Mouse (Mus musculus): ENCODE measurements around the gene Ptprj.

Ptprj gene

DNA sequence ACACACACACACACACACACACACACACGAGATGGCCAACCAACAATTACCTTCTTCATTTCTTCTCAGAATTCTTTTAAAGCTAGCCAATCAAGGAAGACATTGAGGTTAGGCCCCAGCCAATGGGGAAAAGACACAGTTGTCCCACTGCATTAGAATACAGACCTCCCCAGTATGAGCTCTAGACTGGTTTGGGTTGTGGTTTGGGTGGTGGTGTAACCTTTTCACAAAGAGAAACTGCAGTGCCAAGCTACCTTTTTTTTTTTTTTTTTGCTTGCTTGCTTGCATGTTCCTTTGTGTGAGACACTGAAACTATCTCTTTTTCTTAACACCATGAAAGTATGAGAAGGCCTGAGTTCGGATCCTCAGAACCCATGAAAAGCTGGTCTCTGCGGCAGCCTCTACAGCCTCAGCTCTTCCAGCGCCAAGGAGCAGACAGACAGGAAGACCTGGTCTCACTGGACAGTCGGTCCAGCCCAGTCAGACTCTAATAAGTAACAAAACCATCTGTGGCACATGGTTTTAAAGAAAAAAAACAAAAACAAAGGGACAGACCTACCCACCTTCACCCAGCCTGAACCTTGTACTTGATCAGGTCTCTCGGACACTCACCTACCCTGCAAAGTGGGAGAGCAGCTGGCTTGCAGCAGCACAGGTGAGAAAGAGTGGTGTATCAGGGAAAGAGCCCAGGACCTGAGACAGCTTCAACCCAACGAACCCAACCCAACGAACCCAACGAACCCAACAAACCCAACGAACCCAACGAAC is 92.8 kb downstream of the Ptprj start:
- Histone ChIP-seq H3K4me3 (replicated peaks; ENCODE audit: low read length) (no peak overlapping the region), H3K9me3 (ENCODE audit: low read length) (no peaks in the 10 kb centered on the region), H3K4me1 (replicated peaks; ENCODE audit: low read depth, low read length) (peaks cover 31% of the 10 kb centered on the region), H3K27me3 (ENCODE audit: insufficient read depth, low read length) (no peaks in the 10 kb centered on the region), H3K36me3 (ENCODE audit: insufficient read depth, low read length) (no peaks in the 10 kb centered on the region)
- TF ChIP-seq POU5F1 (IDR thresholded peaks at IDR 0.05; ENCODE audit: borderline replicate concordance, low read length): no peak
- no peak for TF ChIP-seq CTCF (conservative IDR thresholded peaks at IDR 0.05; ENCODE audit: low read length)
- no peak for TF ChIP-seq NANOG (IDR thresholded peaks at IDR 0.05; ENCODE audit: borderline replicate concordance, low read length)

DNA sequence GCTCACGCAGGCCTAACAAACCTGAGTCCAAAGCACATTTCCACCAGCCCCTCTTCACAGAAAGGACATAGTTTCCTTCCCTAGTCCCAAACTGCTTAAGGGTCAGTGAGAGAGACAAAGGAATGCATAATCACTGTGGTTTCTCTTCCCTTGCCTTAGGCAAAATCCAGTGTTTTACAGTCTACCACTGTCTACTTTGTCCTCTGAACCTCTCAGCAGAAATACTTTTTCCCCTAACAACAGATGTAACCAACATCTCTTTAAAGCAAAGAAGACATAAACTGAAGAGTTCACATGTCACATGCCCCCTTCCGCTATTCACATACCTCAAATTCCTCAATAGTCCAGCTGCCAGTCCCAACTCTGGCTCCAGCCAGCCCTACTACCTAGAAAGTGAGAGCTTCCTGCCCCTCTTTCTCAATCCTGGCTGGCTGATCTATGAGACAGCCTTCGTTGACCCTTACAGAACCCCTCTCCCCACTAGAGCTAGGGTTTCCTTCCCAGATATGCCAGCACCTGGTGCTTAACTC is 94.2 kb downstream of the Ptprj start:
- H3K36me3 ChIP-seq (ENCODE audit: insufficient read depth, low read length): no peaks in the 10 kb centered on the region
- no peaks in the 10 kb centered on the region for H3K9me3 ChIP-seq (ENCODE audit: low read length)
- no peak overlapping the region for H3K4me3 ChIP-seq (replicated peaks; ENCODE audit: low read length)
- TF ChIP-seq POU5F1 (IDR thresholded peaks at IDR 0.05; ENCODE audit: borderline replicate concordance, low read length): no peak
- TF ChIP-seq NANOG (IDR thresholded peaks at IDR 0.05; ENCODE audit: borderline replicate concordance, low read length): 0 out of 2 replicates have a peak, but pooled peaks have one; percentile 13
- no peak for TF ChIP-seq CTCF (conservative IDR thresholded peaks at IDR 0.05; ENCODE audit: low read length)
- no peaks in the 10 kb centered on the region for H3K27me3 ChIP-seq (ENCODE audit: insufficient read depth, low read length)
- H3K4me1 ChIP-seq (replicated peaks; ENCODE audit: low read depth, low read length): peaks cover 42% of the 10 kb centered on the region

DNA sequence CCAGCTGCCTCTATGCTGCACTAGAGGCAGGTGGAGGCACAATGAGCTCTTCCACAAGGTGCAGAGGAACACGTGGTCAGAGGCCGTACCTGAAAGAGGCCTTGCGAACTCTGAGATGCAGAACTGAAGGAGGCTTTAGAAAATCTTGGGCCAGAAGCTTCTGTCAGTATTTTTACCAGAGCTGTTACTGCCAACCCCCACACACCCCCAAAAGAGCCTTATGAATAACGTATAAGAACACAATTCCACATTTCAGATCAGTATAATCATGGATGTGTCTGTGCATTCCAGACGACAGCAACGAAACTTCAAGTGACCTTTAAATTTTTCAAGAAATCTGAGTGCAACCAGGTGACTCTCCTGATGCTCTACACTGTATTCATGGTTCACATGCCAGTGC is 98.9 kb downstream of the Ptprj start:
- no peaks in the 10 kb centered on the region for H3K36me3 ChIP-seq (ENCODE audit: insufficient read depth, low read length)
- no peak overlapping the region for H3K4me3 ChIP-seq (replicated peaks; ENCODE audit: low read length)
- no peaks in the 10 kb centered on the region for H3K27me3 ChIP-seq (ENCODE audit: insufficient read depth, low read length)
- H3K9me3 ChIP-seq (ENCODE audit: low read length): no peaks in the 10 kb centered on the region
- TF ChIP-seq NANOG (IDR thresholded peaks at IDR 0.05; ENCODE audit: borderline replicate concordance, low read length) (no peak), CTCF (conservative IDR thresholded peaks at IDR 0.05; ENCODE audit: low read length) (no peak), POU5F1 (IDR thresholded peaks at IDR 0.05; ENCODE audit: borderline replicate concordance, low read length) (no peak)
- peaks cover 71% of the 10 kb centered on the region for H3K4me1 ChIP-seq (replicated peaks; ENCODE audit: low read depth, low read length)

DNA sequence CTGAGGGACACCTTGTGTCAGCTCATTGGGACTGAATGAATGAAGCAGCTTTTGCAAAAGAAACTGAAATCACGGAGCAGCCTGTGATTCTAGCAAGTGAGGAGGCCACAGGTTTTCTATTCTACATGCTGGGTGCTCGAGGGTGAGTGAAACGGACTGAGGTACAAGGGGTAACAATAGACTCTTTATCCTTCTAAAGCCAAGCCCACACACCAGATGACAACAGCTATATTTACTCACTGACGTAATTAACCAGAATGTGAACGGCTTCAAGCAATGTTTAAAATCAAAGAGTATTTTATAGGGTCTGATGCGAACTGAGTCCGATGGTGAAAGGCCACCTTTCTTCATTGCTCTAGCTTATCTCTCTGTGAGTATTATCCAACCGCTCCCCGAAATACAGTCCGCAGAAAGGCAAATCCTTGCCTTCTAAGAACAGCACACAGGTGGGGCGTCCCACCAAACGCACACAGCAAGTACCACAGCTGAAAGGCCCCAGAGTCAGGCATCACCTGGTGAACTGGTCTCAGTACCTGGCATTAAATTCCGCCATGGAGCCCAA is 99.6 kb downstream of the Ptprj start:
- Histone ChIP-seq H3K27me3 (ENCODE audit: insufficient read depth, low read length) (no peaks in the 10 kb centered on the region), H3K9me3 (ENCODE audit: low read length) (no peaks in the 10 kb centered on the region), H3K4me3 (replicated peaks; ENCODE audit: low read length) (no peak overlapping the region), H3K36me3 (ENCODE audit: insufficient read depth, low read length) (no peaks in the 10 kb centered on the region), H3K4me1 (replicated peaks; ENCODE audit: low read depth, low read length) (peaks cover 71% of the 10 kb centered on the region)
- TF ChIP-seq NANOG (IDR thresholded peaks at IDR 0.05; ENCODE audit: borderline replicate concordance, low read length) (no peak), CTCF (conservative IDR thresholded peaks at IDR 0.05; ENCODE audit: low read length) (no peak), POU5F1 (IDR thresholded peaks at IDR 0.05; ENCODE audit: borderline replicate concordance, low read length) (no peak)

DNA sequence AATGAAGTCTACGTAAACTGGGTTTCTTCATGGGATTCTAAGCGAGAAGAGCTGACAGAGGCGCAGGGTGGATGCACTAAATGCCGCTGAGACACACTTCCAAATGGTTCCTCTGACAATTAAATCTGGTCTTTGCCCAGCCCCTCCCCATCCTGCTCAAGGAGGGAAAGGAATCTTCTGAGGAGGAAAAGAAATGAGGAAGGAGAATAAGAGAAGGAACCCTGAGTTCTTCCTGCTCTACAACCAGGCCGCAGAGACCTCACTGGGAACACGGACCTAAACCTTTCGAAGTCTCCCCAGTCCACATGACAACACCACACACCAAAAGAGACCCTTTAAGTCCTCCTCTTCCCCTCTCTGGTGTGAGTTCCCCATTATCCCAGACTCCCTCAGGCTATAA is 101.9 kb downstream of the Ptprj start:
- Histone ChIP-seq H3K36me3 (ENCODE audit: insufficient read depth, low read length) (no peaks in the 10 kb centered on the region), H3K9me3 (ENCODE audit: low read length) (no peaks in the 10 kb centered on the region), H3K27me3 (ENCODE audit: insufficient read depth, low read length) (no peaks in the 10 kb centered on the region), H3K4me3 (replicated peaks; ENCODE audit: low read length) (no peak overlapping the region), H3K4me1 (replicated peaks; ENCODE audit: low read depth, low read length) (peaks cover 68% of the 10 kb centered on the region)
- TF ChIP-seq NANOG (IDR thresholded peaks at IDR 0.05; ENCODE audit: borderline replicate concordance, low read length): no peak
- no peak for TF ChIP-seq CTCF (conservative IDR thresholded peaks at IDR 0.05; ENCODE audit: low read length)
- TF ChIP-seq POU5F1 (IDR thresholded peaks at IDR 0.05; ENCODE audit: borderline replicate concordance, low read length): no peak

DNA sequence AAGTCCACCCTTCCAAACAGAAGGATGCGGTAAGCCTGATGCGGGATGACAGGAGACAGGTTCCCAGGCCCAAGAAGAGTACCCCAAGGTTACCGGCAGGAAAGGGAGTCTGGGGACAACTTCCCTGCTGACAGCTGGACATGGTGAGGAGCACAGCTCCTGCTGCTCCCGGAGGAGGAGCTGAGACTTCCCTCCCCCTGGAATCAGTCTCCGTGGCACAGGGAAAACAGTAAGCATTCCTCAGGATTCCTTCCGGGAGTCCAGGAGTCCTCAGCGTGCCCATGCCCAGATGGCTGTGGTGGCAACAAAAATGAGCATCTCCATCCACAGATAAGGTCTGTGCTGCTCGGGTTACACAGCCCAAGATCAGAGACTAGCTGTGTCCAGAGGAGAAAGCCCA is 102.8 kb downstream of the Ptprj start:
- Histone ChIP-seq H3K4me1 (replicated peaks; ENCODE audit: low read depth, low read length) (peaks cover 61% of the 10 kb centered on the region), H3K27me3 (ENCODE audit: insufficient read depth, low read length) (no peaks in the 10 kb centered on the region), H3K9me3 (ENCODE audit: low read length) (no peaks in the 10 kb centered on the region), H3K36me3 (ENCODE audit: insufficient read depth, low read length) (no peaks in the 10 kb centered on the region), H3K4me3 (replicated peaks; ENCODE audit: low read length) (no peak overlapping the region)
- TF ChIP-seq POU5F1 (IDR thresholded peaks at IDR 0.05; ENCODE audit: borderline replicate concordance, low read length): no peak
- TF ChIP-seq CTCF (conservative IDR thresholded peaks at IDR 0.05; ENCODE audit: low read length): no peak
- TF ChIP-seq NANOG (IDR thresholded peaks at IDR 0.05; ENCODE audit: borderline replicate concordance, low read length): no peak

DNA sequence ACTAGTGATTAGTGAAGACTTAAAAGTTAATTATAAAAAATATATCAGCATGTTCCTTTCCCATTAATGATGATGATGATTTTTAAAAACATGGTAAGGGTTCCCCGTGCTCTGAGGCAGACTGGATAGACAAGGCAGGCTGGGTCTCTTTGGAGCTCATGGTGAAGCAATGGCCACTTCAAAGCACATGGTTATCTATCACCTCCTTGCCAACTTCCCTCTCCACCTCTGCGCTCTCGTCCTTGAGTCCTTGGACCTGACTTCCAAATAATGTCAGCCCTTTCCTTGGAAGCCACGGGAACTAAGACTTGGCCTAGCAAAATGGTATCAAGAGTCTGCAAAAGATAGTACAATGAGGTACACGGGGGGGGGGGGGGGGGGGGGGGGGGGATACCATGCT is 103.7 kb downstream of the Ptprj start:
- TF ChIP-seq NANOG (IDR thresholded peaks at IDR 0.05; ENCODE audit: borderline replicate concordance, low read length) (no peak), CTCF (conservative IDR thresholded peaks at IDR 0.05; ENCODE audit: low read length) (no peak), POU5F1 (IDR thresholded peaks at IDR 0.05; ENCODE audit: borderline replicate concordance, low read length) (no peak)
- H3K36me3 ChIP-seq (ENCODE audit: insufficient read depth, low read length): no peaks in the 10 kb centered on the region
- H3K27me3 ChIP-seq (ENCODE audit: insufficient read depth, low read length): no peaks in the 10 kb centered on the region
- H3K4me3 ChIP-seq (replicated peaks; ENCODE audit: low read length): no peak overlapping the region
- H3K9me3 ChIP-seq (ENCODE audit: low read length): no peaks in the 10 kb centered on the region
- H3K4me1 ChIP-seq (replicated peaks; ENCODE audit: low read depth, low read length): peaks cover 55% of the 10 kb centered on the region

DNA sequence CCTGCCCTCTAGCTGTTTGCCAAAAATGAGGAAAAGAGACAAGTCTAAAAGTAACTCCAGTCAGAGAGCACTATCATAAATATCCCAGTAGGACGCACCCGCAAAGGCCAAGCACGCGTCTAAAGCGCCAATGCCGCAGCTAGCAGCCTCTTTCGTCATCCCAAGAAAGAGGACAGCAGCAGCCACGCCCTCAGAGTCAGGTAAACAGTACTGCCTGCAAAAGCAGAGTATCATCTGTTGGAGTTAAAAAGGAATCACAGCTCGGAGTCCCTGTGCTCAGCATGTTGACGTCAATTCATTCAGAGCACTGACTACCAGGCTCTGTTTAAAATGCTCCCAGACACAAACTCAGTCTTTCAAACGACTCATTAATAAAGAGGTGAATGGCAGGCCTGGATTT is 104.1 kb downstream of the Ptprj start:
- H3K9me3 ChIP-seq (ENCODE audit: low read length): no peaks in the 10 kb centered on the region
- no peaks in the 10 kb centered on the region for H3K36me3 ChIP-seq (ENCODE audit: insufficient read depth, low read length)
- peaks cover 50% of the 10 kb centered on the region for H3K4me1 ChIP-seq (replicated peaks; ENCODE audit: low read depth, low read length)
- 0 out of 2 replicates have a peak overlapping the region, but pooled peaks have one; percentile 41 for H3K4me3 ChIP-seq (replicated peaks; ENCODE audit: low read length)
- no peaks in the 10 kb centered on the region for H3K27me3 ChIP-seq (ENCODE audit: insufficient read depth, low read length)
- TF ChIP-seq NANOG (IDR thresholded peaks at IDR 0.05; ENCODE audit: borderline replicate concordance, low read length): no peak
